Mouse (Mus musculus): ENCODE data around the gene Ralgapa2. TPM values are rescaled to one million over a fixed set of nuclear protein-coding genes. Genes with fewer than 3 reads are reported as not detected.
"Not testable (repeated sequence)": the region's sequence is repeated elsewhere in the genome, so short reads cannot be mapped to it uniquely, and the experiment has no call there.

The Ralgapa2 gene
- polyA plus RNA-seq, 1 experiment from 2014 or later: 8.6 TPM

DNA sequence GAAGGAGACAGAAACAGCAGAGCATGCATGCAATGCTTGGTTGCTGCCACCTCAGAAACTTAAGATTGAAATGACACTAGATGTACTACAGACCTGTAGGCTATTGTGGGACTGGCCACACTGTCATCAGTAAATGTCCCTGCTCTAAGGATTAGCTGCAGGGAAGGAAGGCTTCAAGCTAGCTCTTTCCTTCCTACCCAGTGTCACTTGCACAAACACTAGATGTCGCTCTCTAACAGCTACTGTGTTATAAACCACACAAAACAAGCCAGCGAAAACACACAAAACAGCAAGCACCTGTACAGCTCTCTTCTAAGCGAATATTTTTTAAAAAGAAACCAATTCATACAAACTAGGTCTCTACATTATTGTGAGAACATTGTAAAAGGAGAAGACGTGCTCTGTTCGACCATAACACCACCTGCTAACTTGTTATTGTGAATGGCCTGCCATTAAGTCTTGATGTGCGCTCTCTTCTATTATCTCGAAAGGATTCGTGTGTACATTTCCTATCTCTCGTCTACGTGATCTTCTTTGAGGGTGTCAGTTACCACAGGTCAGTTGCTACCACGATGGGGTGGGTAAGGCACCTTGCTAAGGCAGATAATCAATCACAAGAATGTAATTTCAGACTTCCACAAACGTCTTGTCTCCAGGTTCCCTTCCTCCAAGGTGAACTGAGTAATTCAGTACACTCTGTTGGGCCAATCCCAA, 42.3 kb downstream of the Ralgapa2 start:
- H3K4me1 ChIP-seq (replicated peaks): peaks cover 26% of the 10 kb centered on the region
- WGBS: 65% methylated on average over 12 of the region's 12 CpGs
- no peak for ATAC-seq (ENCODE audit: insufficient number of reproducible peaks, insufficient read depth, low FRiP score, low TSS enrichment, low read depth)
- no peaks in the 10 kb centered on the region for H3K9me3 ChIP-seq
- no peaks in the 10 kb centered on the region for H3K27me3 ChIP-seq
- H3K27ac ChIP-seq: no peak overlapping the region
- no peaks in the 10 kb centered on the region for H3K36me3 ChIP-seq
- no peak overlapping the region for H3K4me2 ChIP-seq
- no peak overlapping the region for H3K4me3 ChIP-seq (replicated peaks)
- H3K9ac ChIP-seq (replicated peaks): no peak overlapping the region

GRCm38 (mm10) chr2:146468898-146469297, 43.2 kb downstream of the Ralgapa2 start:
- 86% methylated on average over 2 of the region's 2 CpGs for WGBS
- no peak for ATAC-seq (ENCODE audit: insufficient number of reproducible peaks, insufficient read depth, low FRiP score, low TSS enrichment, low read depth)
- Histone ChIP-seq H3K27ac (no peak overlapping the region), H3K9me3 (no peaks in the 10 kb centered on the region), H3K4me1 (replicated peaks) (peaks cover 26% of the 10 kb centered on the region), H3K36me3 (no peaks in the 10 kb centered on the region), H3K27me3 (no peaks in the 10 kb centered on the region), H3K9ac (replicated peaks) (no peak overlapping the region), H3K4me2 (no peak overlapping the region), H3K4me3 (replicated peaks) (no peak overlapping the region)

DNA sequence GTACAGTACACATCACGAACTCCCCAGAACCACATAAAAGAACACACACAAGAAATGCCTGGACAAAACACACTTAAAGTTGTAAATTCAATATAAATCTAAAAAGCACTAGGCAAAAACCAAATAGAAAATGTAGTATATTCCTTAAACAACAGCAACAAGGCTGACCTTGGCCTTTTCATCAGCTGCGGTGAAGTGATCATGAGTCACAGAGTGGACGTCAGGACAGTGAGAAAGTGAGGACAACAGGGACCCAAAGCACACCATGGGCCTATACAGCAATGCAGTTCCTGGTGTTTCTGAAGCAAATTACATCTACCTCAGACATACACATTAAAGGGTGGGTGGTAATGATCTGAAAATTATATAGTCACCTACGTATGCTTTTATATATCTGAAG, 44.1 kb downstream of the Ralgapa2 start:
- H3K27ac ChIP-seq: no peak overlapping the region
- no peak overlapping the region for H3K4me2 ChIP-seq
- no peak overlapping the region for H3K4me3 ChIP-seq (replicated peaks)
- H3K4me1 ChIP-seq (replicated peaks): peaks cover 22% of the 10 kb centered on the region
- no peak for ATAC-seq (ENCODE audit: insufficient number of reproducible peaks, insufficient read depth, low FRiP score, low TSS enrichment, low read depth)
- no peak overlapping the region for H3K9ac ChIP-seq (replicated peaks)
- H3K27me3 ChIP-seq: no peaks in the 10 kb centered on the region
- 89% methylated on average over 4 of the region's 4 CpGs for WGBS
- no peaks in the 10 kb centered on the region for H3K9me3 ChIP-seq
- H3K36me3 ChIP-seq: no peaks in the 10 kb centered on the region

DNA sequence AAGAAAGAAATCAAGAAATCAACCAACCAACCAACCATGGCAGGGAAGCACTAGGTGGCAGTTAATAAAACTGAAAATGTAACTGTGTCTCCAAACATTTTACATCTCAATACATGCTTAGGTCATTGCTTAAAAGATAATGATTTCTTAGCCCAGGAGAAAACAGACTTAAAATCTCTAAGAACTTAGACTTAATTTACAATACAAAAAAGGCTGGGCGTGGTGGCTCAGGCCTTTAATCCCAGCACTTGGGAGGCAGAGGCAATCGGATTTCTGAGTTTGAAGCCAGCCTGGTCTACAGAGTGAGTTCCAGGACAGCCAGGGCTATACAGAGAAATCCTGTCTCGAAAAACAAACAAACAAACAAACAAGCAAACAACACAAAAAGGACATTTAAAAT, 45.3 kb downstream of the Ralgapa2 start:
- peaks cover 10% of the 10 kb centered on the region for H3K4me1 ChIP-seq (replicated peaks)
- not testable (repeated sequence) for H3K4me3 ChIP-seq (replicated peaks); H3K27me3 ChIP-seq; H3K4me2 ChIP-seq; ATAC-seq (ENCODE audit: insufficient number of reproducible peaks, insufficient read depth, low FRiP score, low TSS enrichment, low read depth); H3K9me3 ChIP-seq; H3K9ac ChIP-seq (replicated peaks); H3K36me3 ChIP-seq; H3K27ac ChIP-seq
- 87% methylated on average over 3 of the region's 3 CpGs for WGBS

GRCm38 (mm10) chr2:146457494-146457893, 54.6 kb downstream of the Ralgapa2 start:
- Histone ChIP-seq H3K27ac (no peak overlapping the region), H3K4me1 (replicated peaks) (peaks cover 16% of the 10 kb centered on the region), H3K9me3 (no peaks in the 10 kb centered on the region), H3K4me3 (replicated peaks) (no peak overlapping the region), H3K36me3 (no peaks in the 10 kb centered on the region), H3K27me3 (peaks cover 3% of the 10 kb centered on the region; the same call in 1 of the 2 replicates), H3K9ac (replicated peaks) (no peak overlapping the region), H3K4me2 (no peak overlapping the region)
- ATAC-seq (ENCODE audit: insufficient number of reproducible peaks, insufficient read depth, low FRiP score, low TSS enrichment, low read depth): 0 out of 2 replicates have a peak, but pooled peaks have one; percentile 34
- 47% methylated on average over 2 of the region's 2 CpGs for WGBS

DNA sequence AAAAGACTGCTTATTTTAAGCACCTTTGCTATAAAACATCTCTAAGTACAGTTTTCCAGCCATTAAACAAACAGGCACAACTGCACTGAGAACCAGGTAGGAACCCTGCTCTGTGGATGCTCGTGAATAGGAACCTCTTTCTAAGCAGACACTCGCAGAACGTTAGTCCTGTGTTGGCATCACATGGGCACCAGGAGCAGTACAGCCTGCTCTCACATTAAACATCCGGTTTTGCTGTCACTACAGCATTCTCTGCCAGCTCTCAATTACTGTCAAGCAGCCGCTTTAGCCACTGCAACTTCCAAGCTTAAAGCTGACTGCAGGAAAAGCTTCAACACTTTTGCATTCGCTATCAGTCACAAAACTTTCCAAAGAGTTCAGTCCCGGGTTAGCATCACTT, 55.5 kb downstream of the Ralgapa2 start:
- Histone ChIP-seq H3K27ac (no peak overlapping the region), H3K9ac (replicated peaks) (no peak overlapping the region), H3K36me3 (no peaks in the 10 kb centered on the region), H3K27me3 (peaks cover under 1% of the 10 kb centered on the region; the same call in 1 of the 2 replicates), H3K4me3 (replicated peaks) (no peak overlapping the region), H3K4me1 (replicated peaks) (peaks cover 16% of the 10 kb centered on the region), H3K9me3 (no peaks in the 10 kb centered on the region), H3K4me2 (no peak overlapping the region)
- 68% methylated on average over 7 of the region's 7 CpGs for WGBS
- no peak for ATAC-seq (ENCODE audit: insufficient number of reproducible peaks, insufficient read depth, low FRiP score, low TSS enrichment, low read depth)

GRCm38 (mm10) chr2:146456062-146456461, 56.1 kb downstream of the Ralgapa2 start:
- Histone ChIP-seq H3K27ac (no peak overlapping the region), H3K4me1 (replicated peaks) (peaks cover 16% of the 10 kb centered on the region), H3K9ac (replicated peaks) (no peak overlapping the region), H3K9me3 (no peaks in the 10 kb centered on the region), H3K27me3 (no peaks in the 10 kb centered on the region), H3K4me3 (replicated peaks) (no peak overlapping the region), H3K36me3 (no peaks in the 10 kb centered on the region), H3K4me2 (no peak overlapping the region)
- 88% methylated on average over 4 of the region's 4 CpGs for WGBS
- ATAC-seq (ENCODE audit: insufficient number of reproducible peaks, insufficient read depth, low FRiP score, low TSS enrichment, low read depth): no peak

DNA sequence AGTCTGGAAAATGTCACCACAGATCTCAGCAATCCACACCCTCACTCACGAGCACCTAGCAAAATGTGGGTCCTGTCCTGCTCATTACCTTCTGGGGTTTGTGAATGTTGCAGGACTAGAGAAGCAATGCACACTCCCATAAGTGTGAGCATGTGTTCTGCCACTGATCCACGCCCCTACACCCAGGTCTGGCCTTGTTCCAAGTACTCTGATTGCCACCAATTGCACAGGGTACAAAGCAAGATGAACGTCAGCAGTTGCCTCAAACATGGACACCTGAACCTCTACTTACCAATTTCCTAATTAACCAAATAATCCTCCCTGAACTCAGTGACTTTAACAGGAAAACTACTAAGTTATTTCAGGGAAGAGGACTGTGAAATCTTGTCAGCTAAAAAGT, 68.1 kb downstream of the Ralgapa2 start:
- Histone ChIP-seq H3K4me3 (replicated peaks) (no peak overlapping the region), H3K4me1 (replicated peaks) (no peaks in the 10 kb centered on the region), H3K9ac (replicated peaks) (no peak overlapping the region), H3K27me3 (no peaks in the 10 kb centered on the region), H3K4me2 (no peak overlapping the region), H3K27ac (no peak overlapping the region), H3K36me3 (no peaks in the 10 kb centered on the region), H3K9me3 (no peaks in the 10 kb centered on the region)
- WGBS: 78% methylated on average over 3 of the region's 3 CpGs
- ATAC-seq (ENCODE audit: insufficient number of reproducible peaks, insufficient read depth, low FRiP score, low TSS enrichment, low read depth): no peak

- WGBS: 93% methylated on average over 9 of the region's 9 CpGs
- no peaks in the 10 kb centered on the region for H3K9me3 ChIP-seq
- H3K4me1 ChIP-seq (replicated peaks): no peaks in the 10 kb centered on the region
- no peak overlapping the region for H3K27ac ChIP-seq
- no peak for ATAC-seq (ENCODE audit: insufficient number of reproducible peaks, insufficient read depth, low FRiP score, low TSS enrichment, low read depth)
- H3K36me3 ChIP-seq: no peaks in the 10 kb centered on the region
- H3K27me3 ChIP-seq: no peaks in the 10 kb centered on the region
- H3K4me3 ChIP-seq (replicated peaks): no peak overlapping the region
- H3K4me2 ChIP-seq: no peak overlapping the region
- no peak overlapping the region for H3K9ac ChIP-seq (replicated peaks)
Observed at GRCm38 (mm10) chr2:146443291-146443875, 68.8 kb downstream of the Ralgapa2 start.

GRCm38 (mm10) chr2:146441711-146442110, 70.4 kb downstream of the Ralgapa2 start:
- Histone ChIP-seq H3K36me3 (no peaks in the 10 kb centered on the region), H3K9ac (replicated peaks) (no peak overlapping the region), H3K4me3 (replicated peaks) (no peak overlapping the region), H3K9me3 (no peaks in the 10 kb centered on the region), H3K27ac (no peak overlapping the region), H3K27me3 (no peaks in the 10 kb centered on the region), H3K4me1 (replicated peaks) (no peaks in the 10 kb centered on the region), H3K4me2 (no peak overlapping the region)
- 88% methylated on average over 4 of the region's 4 CpGs for WGBS
- no peak for ATAC-seq (ENCODE audit: insufficient number of reproducible peaks, insufficient read depth, low FRiP score, low TSS enrichment, low read depth)

- Histone ChIP-seq H3K9ac (replicated peaks) (no peak overlapping the region), H3K27ac (no peak overlapping the region), H3K4me2 (no peak overlapping the region), H3K36me3 (peaks cover 10% of the 10 kb centered on the region), H3K27me3 (no peaks in the 10 kb centered on the region), H3K9me3 (no peaks in the 10 kb centered on the region), H3K4me3 (replicated peaks) (no peak overlapping the region), H3K4me1 (replicated peaks) (no peaks in the 10 kb centered on the region)
- ATAC-seq (ENCODE audit: insufficient number of reproducible peaks, insufficient read depth, low FRiP score, low TSS enrichment, low read depth): no peak
- WGBS: 94% methylated on average over 3 of the region's 3 CpGs
Observed at GRCm38 (mm10) chr2:146428751-146429150, 83.4 kb downstream of the Ralgapa2 start.

DNA sequence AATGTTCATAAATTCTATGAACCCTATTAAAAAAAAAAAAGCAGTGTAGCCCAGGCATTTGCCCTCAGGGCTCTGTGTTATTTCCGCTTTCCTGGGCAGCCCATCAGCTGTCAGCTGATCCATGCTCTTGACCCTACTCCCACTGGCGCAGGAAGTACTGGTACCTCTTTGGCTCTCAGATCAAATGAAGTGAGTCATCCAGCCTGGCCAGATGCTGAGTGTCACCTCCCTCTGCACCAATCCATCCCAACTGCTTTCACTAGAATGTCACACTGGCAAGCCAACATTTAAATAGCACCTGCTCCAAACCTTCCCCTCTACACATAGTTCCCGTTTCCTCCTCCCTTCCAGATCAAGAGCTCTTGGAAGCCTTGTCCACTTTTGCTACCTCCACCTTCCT, 84.8 kb downstream of the Ralgapa2 start:
- ATAC-seq (ENCODE audit: insufficient number of reproducible peaks, insufficient read depth, low FRiP score, low TSS enrichment, low read depth): no peak
- 89% methylated on average over 3 of the region's 3 CpGs for whole genome bisulfite sequencing
- Histone ChIP-seq H3K27me3 (no peaks in the 10 kb centered on the region), H3K36me3 (peaks cover 10% of the 10 kb centered on the region), H3K4me1 (replicated peaks) (no peaks in the 10 kb centered on the region), H3K4me3 (replicated peaks) (no peak overlapping the region), H3K9me3 (no peaks in the 10 kb centered on the region), H3K9ac (replicated peaks) (no peak overlapping the region), H3K4me2 (no peak overlapping the region), H3K27ac (no peak overlapping the region)

All from limb, embryonic 12.5 days (tissue).